Mouse (Mus musculus) C2C12 (cell line): ENCODE data around the gene Kctd17. TPM values are rescaled to one million over a fixed set of nuclear protein-coding genes. Genes with fewer than 3 reads are reported as not detected.

ENCODE experiments used
- H3K27me3 ChIP-seq: one replicate; pipeline ENCODE4 v1.6.1; 2011; ENCODE audit not compliant: control insufficient read depth, insufficient read depth, insufficient read length
- H3K36me3 ChIP-seq: one replicate; pipeline ENCODE4 v1.6.1; 2011; ENCODE audit not compliant: control insufficient read depth, insufficient read depth
- H3K4me3 ChIP-seq: one replicate; pipeline ENCODE4 v1.5.1; 2011; ENCODE audit warnings: mild to moderate bottlenecking, control low read depth; ENCODE audit not compliant: poor library complexity, insufficient read depth, severe bottlenecking
- H3K79me2 ChIP-seq: one replicate; pipeline ENCODE4 v1.6.1; 2011; ENCODE audit not compliant: control insufficient read depth, insufficient read depth
- H3K79me3 ChIP-seq: one replicate; pipeline ENCODE4 v1.6.1; 2011; ENCODE audit warnings: low read depth, control low read depth
- H3ac ChIP-seq: one replicate; pipeline ENCODE3; 2011; ENCODE audit warnings: low read depth; ENCODE audit not compliant: control insufficient read depth, insufficient read length
- CEBPB ChIP-seq: IDR thresholded peaks from one replicate; pipeline ENCODE4 v1.6.1; 2011; ENCODE audit warnings: low read depth, mild to moderate bottlenecking, control low read depth, moderate library complexity
- CTCF ChIP-seq: IDR thresholded peaks from one replicate; pipeline ENCODE4 v1.5.1; 2011; ENCODE audit not compliant: control insufficient read depth, insufficient read depth, insufficient read length
- FOSL1 ChIP-seq: IDR thresholded peaks from one replicate; pipeline ENCODE4 v1.8.0; 2011; ENCODE audit warnings: mild to moderate bottlenecking, low read length; ENCODE audit not compliant: poor library complexity, insufficient read depth, severe bottlenecking
- MAX ChIP-seq: IDR thresholded peaks from one replicate; pipeline ENCODE4 v1.6.1; 2011; ENCODE audit warnings: mild to moderate bottlenecking, control low read depth
- MYOD1 ChIP-seq: IDR thresholded peaks from one replicate; pipeline ENCODE4 v1.6.1; 2011; ENCODE audit warnings: low read depth; ENCODE audit not compliant: control insufficient read depth, insufficient read length
- MYOG ChIP-seq: IDR thresholded peaks from one replicate; pipeline ENCODE4 v1.6.1; 2011; ENCODE audit not compliant: control insufficient read depth, insufficient read length; ENCODE audit errors: extremely low read depth
- USF1 ChIP-seq: IDR thresholded peaks from one replicate; pipeline ENCODE4 v1.6.1; 2011; ENCODE audit warnings: low read depth, mild to moderate bottlenecking, control low read depth, moderate library complexity
- polyA plus RNA-seq: library from polyadenylated mRNA; unstranded; fragments of >200 nt; fragmentation: generic; extraction: Trizol; gene quantifications from one replicate; pipeline ENCODE4 v1.2.1, GENCODE M21; 2012; ENCODE audit warnings: missing spikeins

Kctd17 gene
- polyA plus RNA-seq, 1 experiment, result 228 TPM

GRCm38 (mm10) chr15:78420395-78420794 lies 8.0 kb upstream of the Kctd17 start:
- H3ac ChIP-seq, result no peak overlapping the region
- H3K27me3 ChIP-seq, result peaks cover 25% of the 10 kb centered on the region
- no peaks in the 10 kb centered on the region for H3K79me2 ChIP-seq
- no peaks in the 10 kb centered on the region for H3K36me3 ChIP-seq
- no peak for TF ChIP-seq MYOG
- no peak for TF ChIP-seq MYOD1
- no peak for TF ChIP-seq USF1
- no peak for TF ChIP-seq MAX
- TF ChIP-seq CEBPB, result no peak
- no peak for TF ChIP-seq CTCF
- TF ChIP-seq FOSL1, result no peak
- no peak overlapping the region for H3K4me3 ChIP-seq
- no peaks in the 10 kb centered on the region for H3K79me3 ChIP-seq

- no peaks in the 10 kb centered on the region for H3K79me3 ChIP-seq
Measured at GRCm38 (mm10) chr15:78422046-78422956, 6.1 kb upstream of the Kctd17 start.

GRCm38 (mm10) chr15:78424507-78424906 lies 3.9 kb upstream of the Kctd17 start:
- H3K36me3 ChIP-seq, result no peaks in the 10 kb centered on the region
- H3K79me3 ChIP-seq, result peaks cover 5% of the 10 kb centered on the region
- H3ac ChIP-seq, result no peak overlapping the region
- peaks cover 9% of the 10 kb centered on the region for H3K79me2 ChIP-seq
- TF ChIP-seq CTCF (no peak), CEBPB (peak; percentile 31)
- peaks cover 25% of the 10 kb centered on the region for H3K27me3 ChIP-seq
- H3K4me3 ChIP-seq, result no peak overlapping the region

More at GRCm38 (mm10) chr15:78422046-78422956, 6.1 kb upstream of the Kctd17 start:
- Histone ChIP-seq H3K27me3 (peaks cover 33% of the 10 kb centered on the region), H3K79me2 (no peaks in the 10 kb centered on the region), H3K36me3 (no peaks in the 10 kb centered on the region), H3ac (no peak overlapping the region), H3K4me3 (no peak overlapping the region)
- TF ChIP-seq MYOG (no peak), FOSL1 (no peak), CEBPB (no peak), USF1 (no peak), MYOD1 (no peak), MAX (no peak), CTCF (peak; percentile 96)

- H3K79me2 ChIP-seq, result peaks cover 16% of the 10 kb centered on the region
- no peak overlapping the region for H3ac ChIP-seq
- TF ChIP-seq MYOD1, result no peak
- no peak for TF ChIP-seq MAX
- no peak for TF ChIP-seq CEBPB
- no peak for TF ChIP-seq FOSL1
- TF ChIP-seq USF1, result no peak
- TF ChIP-seq CTCF, result no peak
- no peak for TF ChIP-seq MYOG
- peaks cover 20% of the 10 kb centered on the region for H3K27me3 ChIP-seq
- no peak overlapping the region for H3K4me3 ChIP-seq
- H3K79me3 ChIP-seq, result peaks cover 11% of the 10 kb centered on the region
- peaks cover 2% of the 10 kb centered on the region for H3K36me3 ChIP-seq
Measured at GRCm38 (mm10) chr15:78425230-78425629, 3.1 kb upstream of the Kctd17 start.

- TF ChIP-seq CEBPB (no peak), FOSL1 (no peak), MYOD1 (no peak), CTCF (no peak), USF1 (no peak), MAX (no peak), MYOG (no peak)
- Histone ChIP-seq H3K79me3 (peaks cover 11% of the 10 kb centered on the region), H3K79me2 (peaks cover 26% of the 10 kb centered on the region), H3ac (peak overlapping the region; percentile 81), H3K36me3 (peaks cover 37% of the 10 kb centered on the region), H3K27me3 (peaks cover 18% of the 10 kb centered on the region), H3K4me3 (peak overlapping the region; percentile 85)
Measured at GRCm38 (mm10) chr15:78429139-78429459, 735 bp downstream of the Kctd17 start.
